Mouse (Mus musculus) neural tube, embryonic 13.5 days (tissue): Measurements from ENCODE around the gene Gm10570. TPM values are rescaled to one million over a fixed set of nuclear protein-coding genes. Genes with fewer than 3 reads are reported as not detected.

Experiments
- ATAC-seq: fragments of 200-750 bp; cut with Nextera tagmentation; 2 replicates; pipeline ENCODE4 v1.8.0; 2017; ENCODE audit warnings: low read depth, mild to moderate bottlenecking, moderate TSS enrichment, moderate library complexity
- H3K27ac ChIP-seq: fragments of 300-500 bp; sonication (generic); replicated peaks from 2 replicates; pipeline ENCODE4 v1.5.1; 2015; ENCODE audit warnings: moderate library complexity, mild to moderate bottlenecking, inconsistent platforms
- H3K27me3 ChIP-seq: fragments of 300-500 bp; sonication (generic); 2 replicates; pipeline ENCODE4 v1.6.1; 2015; ENCODE audit warnings: mild to moderate bottlenecking, inconsistent platforms
- H3K36me3 ChIP-seq: fragments of 300-500 bp; sonication (generic); 2 replicates; pipeline ENCODE4 v1.6.1; 2015; ENCODE audit warnings: mild to moderate bottlenecking, inconsistent platforms
- H3K4me1 ChIP-seq: fragments of 300-500 bp; sonication (generic); replicated peaks from 2 replicates; pipeline ENCODE4 v1.6.1; 2015; ENCODE audit warnings: inconsistent platforms
- H3K4me2 ChIP-seq: fragments of 300-500 bp; sonication (generic); 2 replicates; pipeline ENCODE4 v1.6.1; 2015; ENCODE audit warnings: inconsistent platforms, mild to moderate bottlenecking, moderate library complexity
- H3K4me3 ChIP-seq: fragments of 300-500 bp; sonication (generic); 2 replicates; pipeline ENCODE4 v1.5.1; 2015; ENCODE audit warnings: mild to moderate bottlenecking, inconsistent platforms
- H3K9ac ChIP-seq: fragments of 300-500 bp; sonication (generic); 2 replicates; pipeline ENCODE4 v1.6.1; 2015; ENCODE audit warnings: moderate library complexity, mild to moderate bottlenecking, inconsistent platforms
- H3K9me3 ChIP-seq: fragments of 300-500 bp; sonication (generic); 2 replicates; pipeline ENCODE4 v1.6.1; 2016; ENCODE audit warnings: inconsistent platforms
- WGBS: fragments of 180-500 bp; shearing (Covaris S2); methylation state at CpG from one replicate; pipeline ENCODE4 v1.1.7; 2015; 5-methylcytosine and 5-hydroxymethylcytosine counted together
- polyA plus RNA-seq: library from polyadenylated mRNA; unstranded; fragments of >200 nt; fragmentation: Nextera tagmentation; extraction: Ambion mirVana; gene quantifications from 2 replicates; pipeline ENCODE4 v1.2.1, GENCODE M21; 2015

Gm10570 gene
- polyA plus RNA-seq, 1 experiment from 2014 or later, result 0.71 TPM

GRCm38 (mm10) chr4:130321640-130322039, 13.2 kb upstream of the Gm10570 start:
- H3K36me3 ChIP-seq, result peaks cover 83% of the 10 kb centered on the region
- 93% methylated on average over 7 of the region's 7 CpGs for WGBS

DNA sequence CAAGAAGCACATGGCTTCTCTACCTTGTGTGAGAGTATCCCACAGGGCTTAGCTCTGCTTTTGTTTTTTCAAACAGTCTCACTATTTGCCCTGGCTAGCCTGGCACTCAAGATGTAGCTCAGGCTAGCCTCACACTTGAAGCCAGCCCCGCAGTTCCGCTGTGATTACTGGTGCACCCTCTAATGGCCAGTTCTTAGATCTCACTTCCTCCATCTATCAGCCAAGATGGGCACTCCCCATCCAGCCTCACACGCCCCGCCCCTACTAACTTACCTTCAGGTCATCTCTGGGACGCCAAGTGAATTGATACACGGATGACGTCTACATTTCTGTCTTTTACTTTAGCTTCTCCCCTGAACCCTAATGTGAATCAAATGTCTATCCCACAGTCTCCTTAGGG, 11.1 kb upstream of the Gm10570 start:
- no peak for ATAC-seq
- no peak overlapping the region for H3K9ac ChIP-seq
- H3K27me3 ChIP-seq, result no peaks in the 10 kb centered on the region
- 86% methylated on average over 7 of the region's 7 CpGs for WGBS
- no peak overlapping the region for H3K27ac ChIP-seq
- no peaks in the 10 kb centered on the region for H3K4me1 ChIP-seq
- no peaks in the 10 kb centered on the region for H3K9me3 ChIP-seq
- H3K36me3 ChIP-seq, result peaks cover 82% of the 10 kb centered on the region
- H3K4me2 ChIP-seq, result no peak overlapping the region
- H3K4me3 ChIP-seq, result no peak overlapping the region

More at GRCm38 (mm10) chr4:130321640-130322039, 13.2 kb upstream of the Gm10570 start:
- H3K27me3 ChIP-seq, result no peaks in the 10 kb centered on the region
- ATAC-seq, result no peak
- H3K9ac ChIP-seq, result no peak overlapping the region
- no peaks in the 10 kb centered on the region for H3K4me1 ChIP-seq
- H3K4me3 ChIP-seq, result no peak overlapping the region
- H3K9me3 ChIP-seq, result no peaks in the 10 kb centered on the region
- H3K27ac ChIP-seq, result no peak overlapping the region
- H3K4me2 ChIP-seq, result no peak overlapping the region

DNA sequence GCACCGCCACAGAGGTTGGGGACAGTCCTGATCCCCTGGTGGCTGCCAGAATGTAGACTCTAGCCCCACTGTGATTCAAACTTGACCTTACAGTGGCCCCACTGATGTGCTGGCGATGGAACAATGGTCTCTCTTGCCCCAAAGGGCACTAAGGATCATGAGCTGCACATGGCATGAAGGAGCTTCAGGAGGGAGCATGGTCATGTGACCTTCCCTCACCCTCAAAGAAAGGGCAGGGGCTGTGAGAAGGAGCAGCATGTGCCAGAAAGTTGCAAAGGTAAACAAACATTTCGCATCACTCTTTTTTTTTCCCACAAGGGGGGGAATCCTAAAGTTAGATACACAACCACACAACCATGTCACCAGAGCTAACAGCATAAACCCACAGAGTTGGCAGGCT, 9.6 kb upstream of the Gm10570 start:
- Histone ChIP-seq H3K9ac (no peak overlapping the region), H3K27me3 (no peaks in the 10 kb centered on the region), H3K27ac (no peak overlapping the region), H3K4me3 (no peak overlapping the region), H3K36me3 (peaks cover 82% of the 10 kb centered on the region), H3K4me2 (no peak overlapping the region), H3K4me1 (no peaks in the 10 kb centered on the region), H3K9me3 (no peaks in the 10 kb centered on the region)
- ATAC-seq, result no peak
- 67% methylated on average over 3 of the region's 3 CpGs for WGBS

DNA sequence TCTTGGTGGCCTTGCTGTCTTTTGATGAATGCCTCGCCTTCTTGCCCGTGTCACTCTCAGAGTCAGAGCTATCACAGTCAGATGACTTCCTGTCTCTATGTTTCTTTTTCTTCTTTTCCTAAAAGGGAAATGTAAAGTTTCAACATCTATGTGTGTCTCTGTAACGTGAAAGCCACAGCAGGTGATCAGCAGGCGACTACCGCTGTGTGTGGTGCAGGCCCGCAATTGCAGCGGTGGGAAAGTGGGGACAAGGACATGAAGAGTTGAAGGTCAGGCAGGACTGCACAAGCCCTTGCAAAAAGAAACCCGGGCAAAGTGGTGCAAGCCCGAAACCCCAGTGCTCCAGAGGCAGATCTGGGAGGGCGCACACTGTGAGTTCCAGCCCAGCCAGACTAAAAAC, 8.2 kb upstream of the Gm10570 start:
- H3K4me2 ChIP-seq, result no peak overlapping the region
- H3K4me1 ChIP-seq, result no peaks in the 10 kb centered on the region
- no peak overlapping the region for H3K4me3 ChIP-seq
- ATAC-seq, result no peak
- H3K27ac ChIP-seq, result no peak overlapping the region
- H3K9ac ChIP-seq, result no peak overlapping the region
- WGBS, result 82% methylated on average over 10 of the region's 10 CpGs
- peaks cover 76% of the 10 kb centered on the region for H3K36me3 ChIP-seq
- no peaks in the 10 kb centered on the region for H3K27me3 ChIP-seq
- H3K9me3 ChIP-seq, result no peaks in the 10 kb centered on the region

- Histone ChIP-seq H3K4me2 (no peak overlapping the region), H3K27ac (no peak overlapping the region), H3K27me3 (peaks cover 6% of the 10 kb centered on the region), H3K36me3 (peaks cover 74% of the 10 kb centered on the region), H3K9ac (no peak overlapping the region), H3K9me3 (no peaks in the 10 kb centered on the region), H3K4me3 (no peak overlapping the region), H3K4me1 (no peaks in the 10 kb centered on the region)
- ATAC-seq, result no peak
- 78% methylated on average over 13 of the region's 13 CpGs for WGBS
Measured at GRCm38 (mm10) chr4:130315771-130316527, 7.5 kb upstream of the Gm10570 start.

GRCm38 (mm10) chr4:130313552-130313951, 5.1 kb upstream of the Gm10570 start:
- Histone ChIP-seq H3K4me1 (peaks cover 14% of the 10 kb centered on the region; the same call in 1 of the 2 replicates), H3K4me2 (no peak overlapping the region), H3K27me3 (peaks cover 29% of the 10 kb centered on the region), H3K9ac (no peak overlapping the region), H3K9me3 (no peaks in the 10 kb centered on the region), H3K36me3 (peaks cover 54% of the 10 kb centered on the region), H3K27ac (no peak overlapping the region), H3K4me3 (no peak overlapping the region)
- 93% methylated on average over 4 of the region's 4 CpGs for WGBS
- no peak for ATAC-seq

GRCm38 (mm10) chr4:130312526-130312925, 4.1 kb upstream of the Gm10570 start:
- whole genome bisulfite sequencing, result 90% methylated on average over 3 of the region's 3 CpGs
- Histone ChIP-seq H3K36me3 (peaks cover 44% of the 10 kb centered on the region), H3K27me3 (peaks cover 33% of the 10 kb centered on the region), H3K4me3 (no peak overlapping the region), H3K4me1 (peaks cover 24% of the 10 kb centered on the region), H3K9ac (no peak overlapping the region), H3K4me2 (no peak overlapping the region), H3K9me3 (no peaks in the 10 kb centered on the region), H3K27ac (no peak overlapping the region)
- ATAC-seq, result no peak

DNA sequence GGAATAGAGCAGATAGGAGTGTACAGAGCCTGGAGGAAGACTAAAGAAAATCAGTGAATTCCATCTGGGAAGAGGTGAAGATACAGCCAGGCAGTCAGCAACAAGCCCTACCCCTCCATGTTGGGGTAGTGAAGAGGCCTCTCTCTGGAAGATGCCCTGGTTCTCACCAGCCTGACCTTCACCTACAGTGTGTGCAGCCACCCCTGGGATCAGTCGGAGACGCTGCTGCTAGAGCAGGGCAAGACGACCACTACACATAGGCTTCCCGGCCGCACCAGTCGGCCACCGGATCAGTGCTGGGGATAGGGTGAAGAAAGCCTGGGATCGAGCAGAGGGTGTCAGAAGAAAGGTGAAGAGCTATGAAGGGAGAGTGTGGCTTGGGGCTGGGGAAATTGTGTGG, 780 bp upstream of the Gm10570 start:
- Histone ChIP-seq H3K27me3 (peaks cover 54% of the 10 kb centered on the region), H3K9me3 (no peaks in the 10 kb centered on the region), H3K4me3 (peak overlapping the region; percentile 51), H3K9ac (peak overlapping the region; percentile 78), H3K4me1 (peaks cover 32% of the 10 kb centered on the region), H3K36me3 (peaks cover 19% of the 10 kb centered on the region), H3K4me2 (peak overlapping the region; percentile 84), H3K27ac (peak overlapping the region; percentile 59)
- peak; percentile 13; the same call in 1 of the 2 replicates for ATAC-seq
- 45% methylated on average over 8 of the region's 8 CpGs for WGBS

DNA sequence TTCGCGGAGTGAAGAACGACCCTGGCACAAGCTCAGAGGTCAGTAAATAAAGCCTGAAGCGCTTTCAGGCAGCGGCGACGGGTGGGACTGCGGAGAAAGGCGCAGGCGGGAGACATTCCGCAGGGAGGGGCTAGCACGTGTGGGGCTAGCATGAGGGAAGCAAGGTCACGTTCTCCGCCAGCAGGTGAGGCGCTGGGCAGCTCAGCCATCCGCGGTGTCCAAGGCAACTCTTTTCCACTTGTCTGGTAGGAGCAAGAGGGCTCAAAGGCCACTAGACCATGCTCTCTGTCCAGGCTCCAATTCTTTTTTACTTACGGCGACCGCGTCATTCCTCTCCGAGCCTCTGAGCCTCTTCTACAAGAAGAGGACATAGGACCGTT, 633 bp downstream of the Gm10570 start:
- peak; percentile 48 for ATAC-seq
- H3K9ac ChIP-seq, result peak overlapping the region; percentile 78
- under 1% methylated on average over 23 of the region's 23 CpGs for WGBS
- H3K4me3 ChIP-seq, result peak overlapping the region; percentile 51
- H3K4me2 ChIP-seq, result peak overlapping the region; percentile 84
- H3K4me1 ChIP-seq, result peaks cover 32% of the 10 kb centered on the region
- peaks cover 54% of the 10 kb centered on the region for H3K27me3 ChIP-seq
- 0 out of 2 replicates have a peak, but pooled peaks cover 6% of the 10 kb centered on the region for H3K36me3 ChIP-seq
- no peaks in the 10 kb centered on the region for H3K9me3 ChIP-seq
- 0 out of 2 replicates have a peak overlapping the region, but pooled peaks have one; percentile 59 for H3K27ac ChIP-seq

DNA sequence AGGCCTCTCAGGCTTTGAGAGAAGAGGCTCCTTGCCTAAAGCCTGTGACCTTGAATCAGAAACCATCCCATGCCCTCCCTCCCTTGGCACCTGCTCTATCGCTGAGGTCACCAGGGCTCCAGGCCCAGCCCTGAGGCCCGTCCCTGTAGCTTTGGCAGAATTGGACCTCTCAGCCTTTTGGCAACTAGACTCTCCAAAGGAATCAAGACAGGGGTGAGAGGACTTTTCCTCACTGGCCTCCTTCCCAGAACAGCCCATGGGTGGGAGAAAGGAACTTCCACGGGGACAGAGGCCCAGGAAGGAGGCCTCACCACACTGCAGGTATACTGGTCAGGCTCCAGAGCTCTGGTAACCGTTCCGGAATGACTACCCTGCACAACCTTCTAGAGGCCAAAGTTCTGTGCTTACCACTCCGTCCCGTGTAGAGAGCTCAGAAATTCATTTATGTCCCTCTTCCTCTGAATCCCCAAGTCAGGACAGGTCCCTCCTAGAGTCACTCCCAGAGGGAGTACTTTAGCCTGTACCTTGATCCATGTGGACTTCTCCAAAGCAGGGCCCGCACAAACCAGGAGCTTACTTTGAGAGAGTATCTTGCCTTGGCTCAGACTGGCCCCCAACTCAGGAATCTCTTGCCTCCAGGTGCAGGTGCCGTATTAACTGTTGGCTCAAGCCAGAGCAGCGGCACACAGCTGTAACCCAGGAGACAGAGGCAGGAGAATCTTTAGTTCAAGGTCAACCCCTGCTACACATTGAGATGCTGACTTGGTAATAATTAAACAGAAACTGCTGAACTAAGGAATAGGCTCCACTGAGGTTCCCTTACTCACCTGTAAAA, 1.5 kb downstream of the Gm10570 start:
- no peak for ATAC-seq
- H3K4me3 ChIP-seq, result peak overlapping the region; percentile 51
- no peaks in the 10 kb centered on the region for H3K36me3 ChIP-seq
- H3K9me3 ChIP-seq, result no peaks in the 10 kb centered on the region
- no peak overlapping the region for H3K9ac ChIP-seq
- 77% methylated on average over 10 of the region's 10 CpGs for WGBS
- H3K4me1 ChIP-seq, result peaks cover 32% of the 10 kb centered on the region
- H3K27ac ChIP-seq, result no peak overlapping the region
- H3K27me3 ChIP-seq, result peaks cover 54% of the 10 kb centered on the region
- peak overlapping the region; percentile 84 for H3K4me2 ChIP-seq

DNA sequence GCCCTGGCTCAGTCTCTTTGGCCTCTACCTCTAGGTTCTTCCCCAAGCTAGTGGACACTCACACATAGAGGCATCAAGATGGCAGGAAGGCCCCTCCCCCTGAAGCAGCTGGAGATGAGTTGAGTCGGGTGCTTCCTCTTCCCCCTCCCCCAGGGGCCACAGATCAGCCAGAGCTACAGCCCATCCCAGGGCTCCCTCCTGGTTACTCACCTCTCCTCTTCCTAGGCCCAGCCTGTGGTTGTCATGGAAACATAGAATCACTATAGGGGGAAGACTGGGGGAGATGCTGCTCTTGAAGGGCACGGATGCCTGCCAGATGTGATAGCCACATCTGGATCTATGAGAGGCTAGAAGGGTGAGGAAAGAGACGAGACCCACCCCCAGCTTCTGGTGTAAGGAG, 3.7 kb downstream of the Gm10570 start:
- Histone ChIP-seq H3K4me3 (no peak overlapping the region), H3K4me2 (no peak overlapping the region), H3K4me1 (peaks cover 30% of the 10 kb centered on the region), H3K27ac (no peak overlapping the region), H3K9ac (no peak overlapping the region), H3K36me3 (no peaks in the 10 kb centered on the region), H3K27me3 (peaks cover 43% of the 10 kb centered on the region), H3K9me3 (no peaks in the 10 kb centered on the region)
- WGBS, result 24% methylated on average over 3 of the region's 3 CpGs
- ATAC-seq, result no peak

GRCm38 (mm10) chr4:130302285-130302870, 6.1 kb downstream of the Gm10570 start:
- no peak for ATAC-seq
- no peak overlapping the region for H3K4me3 ChIP-seq
- 45% methylated on average over 12 of the region's 12 CpGs for WGBS
- peaks cover 6% of the 10 kb centered on the region for H3K4me1 ChIP-seq
- no peak overlapping the region for H3K27ac ChIP-seq
- no peaks in the 10 kb centered on the region for H3K36me3 ChIP-seq
- no peak overlapping the region for H3K4me2 ChIP-seq
- H3K27me3 ChIP-seq, result peaks cover 26% of the 10 kb centered on the region
- no peaks in the 10 kb centered on the region for H3K9me3 ChIP-seq
- H3K9ac ChIP-seq, result no peak overlapping the region
